Mouse (Mus musculus) forebrain, embryonic 13.5 days (tissue): ENCODE data around the gene Prss35. TPM values are rescaled to one million over a fixed set of nuclear protein-coding genes. Genes with fewer than 3 reads are reported as not detected.

Experiments
- ATAC-seq: fragments of 200-750 bp; cut with Nextera tagmentation; 2 replicates; pipeline ENCODE4 v1.8.0; 2017
- H3K27ac ChIP-seq: fragments of 300-500 bp; sonication (generic); 2 replicates; pipeline ENCODE4 v1.5.1; 2015; ENCODE audit warnings: inconsistent platforms, mild to moderate bottlenecking, moderate library complexity
- H3K27me3 ChIP-seq: fragments of 300-500 bp; sonication (generic); 2 replicates; pipeline ENCODE4 v1.6.1; 2015; ENCODE audit warnings: mild to moderate bottlenecking, inconsistent platforms
- H3K36me3 ChIP-seq: fragments of 300-500 bp; sonication (generic); 2 replicates; pipeline ENCODE4 v1.6.1; 2015; ENCODE audit warnings: mild to moderate bottlenecking, inconsistent platforms; ENCODE audit not compliant: poor library complexity, severe bottlenecking
- H3K4me1 ChIP-seq: fragments of 300-500 bp; sonication (generic); 2 replicates; pipeline ENCODE4 v1.6.1; 2015; ENCODE audit warnings: inconsistent platforms
- H3K4me2 ChIP-seq: fragments of 300-500 bp; sonication (generic); 2 replicates; pipeline ENCODE4 v1.6.1; 2015; ENCODE audit warnings: inconsistent platforms, mild to moderate bottlenecking, moderate library complexity
- H3K4me3 ChIP-seq: fragments of 300-500 bp; sonication (generic); 2 replicates; pipeline ENCODE4 v1.5.1; 2015; ENCODE audit warnings: mild to moderate bottlenecking, inconsistent platforms
- H3K9ac ChIP-seq: fragments of 300-500 bp; sonication (generic); 2 replicates; pipeline ENCODE4 v1.6.1; 2015; ENCODE audit warnings: mild to moderate bottlenecking, inconsistent platforms
- H3K9me3 ChIP-seq: fragments of 300-500 bp; sonication (generic); replicated peaks from 2 replicates; pipeline ENCODE4 v1.6.1; 2016; ENCODE audit warnings: inconsistent platforms
- WGBS: fragments of 180-500 bp; shearing (Covaris S2); methylation state at CpG from one replicate; pipeline ENCODE4 v1.1.7; 2015; 5-methylcytosine and 5-hydroxymethylcytosine counted together
- polyA plus RNA-seq: library from polyadenylated mRNA; unstranded; fragments of >200 nt; fragmentation: Nextera tagmentation; extraction: Ambion mirVana; gene quantifications from 2 replicates; pipeline ENCODE4 v1.2.1, GENCODE M21; 2015

Gene Prss35
- polyA plus RNA-seq = 0.62 and 0.73 TPM in 2 replicates

GRCm38 (mm10) chr9:86742959-86743911, at the start of gene Prss35:
Prss35 (plus strand) TSS chr9:86743649.
- WGBS = 1% methylated on average over 19 of the region's 19 CpGs
- Histone ChIP-seq H3K4me3 (peak within 1 kb of the TSS; percentile 33), H3K27me3 (peaks cover 4% of the 10 kb centered on the region; the same call in 1 of the 2 replicates), H3K9me3 (no peaks in the 10 kb centered on the region), H3K36me3 (no peaks in the 10 kb centered on the region), H3K4me1 (peaks cover 10% of the 10 kb centered on the region), H3K27ac (no peak within 1 kb of the TSS), H3K9ac (peak within 1 kb of the TSS; percentile 48; the same call in 1 of the 2 replicates), H3K4me2 (peak within 1 kb of the TSS; percentile 64)
- ATAC-seq = peak; percentile 80

GRCm38 (mm10) chr9:86693935-86694334, 49.5 kb upstream of the Prss35 start:
- no peak overlapping the region for H3K27ac ChIP-seq
- H3K4me1 ChIP-seq = peaks cover 6% of the 10 kb centered on the region; the same call in 1 of the 2 replicates
- no peaks in the 10 kb centered on the region for H3K36me3 ChIP-seq
- 94% methylated on average over 6 of the region's 6 CpGs for whole genome bisulfite sequencing
- no peaks in the 10 kb centered on the region for H3K27me3 ChIP-seq
- no peaks in the 10 kb centered on the region for H3K9me3 ChIP-seq
- ATAC-seq = no peak
- no peak overlapping the region for H3K4me3 ChIP-seq
- no peak overlapping the region for H3K9ac ChIP-seq
- no peak overlapping the region for H3K4me2 ChIP-seq

GRCm38 (mm10) chr9:86694644-86695043, 48.8 kb upstream of the Prss35 start:
- ATAC-seq = no peak
- H3K27me3 ChIP-seq = no peaks in the 10 kb centered on the region
- H3K4me2 ChIP-seq = no peak overlapping the region
- 93% methylated on average over 7 of the region's 7 CpGs for WGBS
- peak overlapping the region; percentile 78; the same call in 1 of the 2 replicates for H3K4me3 ChIP-seq
- peaks cover 6% of the 10 kb centered on the region; the same call in 1 of the 2 replicates for H3K4me1 ChIP-seq
- no peak overlapping the region for H3K27ac ChIP-seq
- H3K9ac ChIP-seq = no peak overlapping the region
- no peaks in the 10 kb centered on the region for H3K9me3 ChIP-seq
- H3K36me3 ChIP-seq = no peaks in the 10 kb centered on the region

GRCm38 (mm10) chr9:86695199-86695817, 48.1 kb upstream of the Prss35 start:
- Histone ChIP-seq H3K27me3 (no peaks in the 10 kb centered on the region), H3K27ac (no peak overlapping the region), H3K4me3 (peak overlapping the region; percentile 78), H3K4me2 (peak overlapping the region; percentile 90), H3K9ac (peak overlapping the region; percentile 81), H3K4me1 (peaks cover 6% of the 10 kb centered on the region; the same call in 1 of the 2 replicates), H3K36me3 (no peaks in the 10 kb centered on the region), H3K9me3 (no peaks in the 10 kb centered on the region)
- ATAC-seq = peak; percentile 74
- WGBS = 2% methylated on average over 56 of the region's 56 CpGs

- no peaks in the 10 kb centered on the region for H3K36me3 ChIP-seq
- peak within 1 kb of the TSS; percentile 90 for H3K4me2 ChIP-seq
- H3K9ac ChIP-seq = peak within 1 kb of the TSS; percentile 81
- peak within 1 kb of the TSS; percentile 78 for H3K4me3 ChIP-seq
- WGBS = under 1% methylated on average over 34 of the region's 46 CpGs
- H3K27ac ChIP-seq = no peak within 1 kb of the TSS
- no peaks in the 10 kb centered on the region for H3K27me3 ChIP-seq
- no peaks in the 10 kb centered on the region for H3K9me3 ChIP-seq
- H3K4me1 ChIP-seq = peaks cover 6% of the 10 kb centered on the region; the same call in 1 of the 2 replicates
- ATAC-seq = peak; percentile 86
These were observed 47.6 kb upstream of the Prss35 start, which contains the start of gene Me1 for GRCm38 (mm10) chr9:86695818-86696261. Me1 (minus strand) TSS chr9:86695953.

- H3K36me3 ChIP-seq = no peaks in the 10 kb centered on the region
These were observed 42.2 kb upstream of the Prss35 start for GRCm38 (mm10) chr9:86701264-86701663.

GRCm38 (mm10) chr9:86701844-86702243, 41.6 kb upstream of the Prss35 start:
- no peaks in the 10 kb centered on the region for H3K36me3 ChIP-seq
- no peak overlapping the region for H3K9ac ChIP-seq
- H3K9me3 ChIP-seq = no peaks in the 10 kb centered on the region
- no peaks in the 10 kb centered on the region for H3K27me3 ChIP-seq
- 28% methylated on average over 2 of the region's 2 CpGs for WGBS
- H3K4me3 ChIP-seq = no peak overlapping the region
- no peak overlapping the region for H3K4me2 ChIP-seq
- H3K4me1 ChIP-seq = no peaks in the 10 kb centered on the region
- no peak overlapping the region for H3K27ac ChIP-seq
- ATAC-seq = no peak

More at GRCm38 (mm10) chr9:86701264-86701663, 42.2 kb upstream of the Prss35 start:
- no peak overlapping the region for H3K9ac ChIP-seq
- H3K27ac ChIP-seq = no peak overlapping the region
- H3K4me2 ChIP-seq = no peak overlapping the region
- WGBS = 32% methylated on average over 5 of the region's 5 CpGs
- no peak for ATAC-seq
- H3K4me3 ChIP-seq = no peak overlapping the region
- H3K9me3 ChIP-seq = no peaks in the 10 kb centered on the region
- no peaks in the 10 kb centered on the region for H3K4me1 ChIP-seq
- no peaks in the 10 kb centered on the region for H3K27me3 ChIP-seq

- Histone ChIP-seq H3K4me2 (no peak overlapping the region), H3K4me1 (no peaks in the 10 kb centered on the region), H3K9ac (no peak overlapping the region), H3K9me3 (no peaks in the 10 kb centered on the region), H3K36me3 (no peaks in the 10 kb centered on the region), H3K4me3 (no peak overlapping the region), H3K27ac (no peak overlapping the region), H3K27me3 (no peaks in the 10 kb centered on the region)
- WGBS = 77% methylated on average over 1 of the region's 1 CpGs
- no peak for ATAC-seq
These were observed 36.0 kb upstream of the Prss35 start for GRCm38 (mm10) chr9:86707431-86707830.

- WGBS = 80% methylated on average over 6 of the region's 6 CpGs
These were observed 34.5 kb upstream of the Prss35 start for GRCm38 (mm10) chr9:86708921-86709320.

GRCm38 (mm10) chr9:86710091-86710634, 33.3 kb upstream of the Prss35 start:
- WGBS = 89% methylated on average over 2 of the region's 2 CpGs
- H3K4me1 ChIP-seq = no peaks in the 10 kb centered on the region
- ATAC-seq = no peak
- no peak overlapping the region for H3K4me3 ChIP-seq
- H3K4me2 ChIP-seq = no peak overlapping the region
- H3K9me3 ChIP-seq = no peaks in the 10 kb centered on the region
- no peaks in the 10 kb centered on the region for H3K36me3 ChIP-seq
- H3K27ac ChIP-seq = no peak overlapping the region
- H3K27me3 ChIP-seq = no peaks in the 10 kb centered on the region
- no peak overlapping the region for H3K9ac ChIP-seq

More at GRCm38 (mm10) chr9:86708921-86709320, 34.5 kb upstream of the Prss35 start:
- no peak overlapping the region for H3K4me2 ChIP-seq
- H3K9ac ChIP-seq = no peak overlapping the region
- H3K4me3 ChIP-seq = no peak overlapping the region
- H3K36me3 ChIP-seq = no peaks in the 10 kb centered on the region
- no peak for ATAC-seq
- no peaks in the 10 kb centered on the region for H3K9me3 ChIP-seq
- H3K27ac ChIP-seq = no peak overlapping the region
- H3K27me3 ChIP-seq = no peaks in the 10 kb centered on the region
- H3K4me1 ChIP-seq = no peaks in the 10 kb centered on the region

- 73% methylated on average over 2 of the region's 2 CpGs for WGBS
These were observed 30.8 kb upstream of the Prss35 start for GRCm38 (mm10) chr9:86712648-86713047.

More at GRCm38 (mm10) chr9:86712648-86713047, 30.8 kb upstream of the Prss35 start:
- no peaks in the 10 kb centered on the region for H3K27me3 ChIP-seq
- H3K27ac ChIP-seq = no peak overlapping the region
- H3K9me3 ChIP-seq = no peaks in the 10 kb centered on the region
- no peaks in the 10 kb centered on the region for H3K36me3 ChIP-seq
- no peak overlapping the region for H3K9ac ChIP-seq
- no peak overlapping the region for H3K4me3 ChIP-seq
- H3K4me1 ChIP-seq = no peaks in the 10 kb centered on the region
- no peak overlapping the region for H3K4me2 ChIP-seq
- no peak for ATAC-seq
